Mouse (Mus musculus) kidney, adult 2 months (tissue): ENCODE data around the gene Pdk2. TPM values are rescaled to one million over a fixed set of nuclear protein-coding genes. Genes with fewer than 3 reads are reported as not detected.

Experiments used
- DNase-seq: peaks from one replicate; pipeline ENCODE4 v3.0.0; 2021
- H3K27ac ChIP-seq: fragments of 200-500 bp; 2 replicates; pipeline ENCODE4 v1.5.1; 2012; ENCODE audit warnings: low read depth, low read length, control low read depth, inconsistent platforms; ENCODE audit not compliant: insufficient read depth
- H3K27me3 ChIP-seq: fragments of 200-500 bp; replicated peaks from 2 replicates; pipeline ENCODE4 v1.6.1; 2012; ENCODE audit warnings: mild to moderate bottlenecking, moderate library complexity, low read length, inconsistent platforms; ENCODE audit not compliant: control insufficient read depth, insufficient read depth
- H3K36me3 ChIP-seq: fragments of 200-500 bp; 2 replicates; pipeline ENCODE4 v1.6.1; 2012; ENCODE audit warnings: mild to moderate bottlenecking, moderate library complexity, low read length, inconsistent platforms; ENCODE audit not compliant: control insufficient read depth, insufficient read depth
- H3K4me1 ChIP-seq: fragments of 200-500 bp; 2 replicates; pipeline ENCODE4 v1.6.1; 2011; ENCODE audit warnings: low read length; ENCODE audit not compliant: control insufficient read depth, insufficient read depth
- H3K4me3 ChIP-seq: fragments of 200-500 bp; 2 replicates; pipeline ENCODE4 v1.5.1; 2011; ENCODE audit warnings: mild to moderate bottlenecking, low read depth, low read length, control low read depth; ENCODE audit not compliant: insufficient read depth
- CTCF ChIP-seq: fragments of 200-500 bp; conservative IDR thresholded peaks from 2 replicates; pipeline ENCODE4 v1.5.1; 2011; ENCODE audit warnings: low read depth, mild to moderate bottlenecking, control low read depth, low read length, moderate library complexity, mixed read lengths; ENCODE audit not compliant: insufficient read depth, insufficient read length
- POLR2A ChIP-seq: fragments of 200-500 bp; IDR thresholded peaks from one replicate; pipeline ENCODE4 v1.6.1; 2011; ENCODE audit warnings: low read depth, low read length, control low read depth
- WGBS: fragments of 180-500 bp; shearing (Covaris S2); methylation state at CpG from one replicate; pipeline ENCODE4 v1.1.7; 2018; 5-methylcytosine and 5-hydroxymethylcytosine counted together
- polyA plus RNA-seq: library from polyadenylated mRNA; depleted of rRNA; stranded (reverse); fragments of >200 nt; gene quantifications from 2 replicates; pipeline ENCODE4 v1.2.3, GENCODE M21; 2012

The Pdk2 gene
- polyA plus RNA-seq, 1 experiment: 469 TPM

DNA sequence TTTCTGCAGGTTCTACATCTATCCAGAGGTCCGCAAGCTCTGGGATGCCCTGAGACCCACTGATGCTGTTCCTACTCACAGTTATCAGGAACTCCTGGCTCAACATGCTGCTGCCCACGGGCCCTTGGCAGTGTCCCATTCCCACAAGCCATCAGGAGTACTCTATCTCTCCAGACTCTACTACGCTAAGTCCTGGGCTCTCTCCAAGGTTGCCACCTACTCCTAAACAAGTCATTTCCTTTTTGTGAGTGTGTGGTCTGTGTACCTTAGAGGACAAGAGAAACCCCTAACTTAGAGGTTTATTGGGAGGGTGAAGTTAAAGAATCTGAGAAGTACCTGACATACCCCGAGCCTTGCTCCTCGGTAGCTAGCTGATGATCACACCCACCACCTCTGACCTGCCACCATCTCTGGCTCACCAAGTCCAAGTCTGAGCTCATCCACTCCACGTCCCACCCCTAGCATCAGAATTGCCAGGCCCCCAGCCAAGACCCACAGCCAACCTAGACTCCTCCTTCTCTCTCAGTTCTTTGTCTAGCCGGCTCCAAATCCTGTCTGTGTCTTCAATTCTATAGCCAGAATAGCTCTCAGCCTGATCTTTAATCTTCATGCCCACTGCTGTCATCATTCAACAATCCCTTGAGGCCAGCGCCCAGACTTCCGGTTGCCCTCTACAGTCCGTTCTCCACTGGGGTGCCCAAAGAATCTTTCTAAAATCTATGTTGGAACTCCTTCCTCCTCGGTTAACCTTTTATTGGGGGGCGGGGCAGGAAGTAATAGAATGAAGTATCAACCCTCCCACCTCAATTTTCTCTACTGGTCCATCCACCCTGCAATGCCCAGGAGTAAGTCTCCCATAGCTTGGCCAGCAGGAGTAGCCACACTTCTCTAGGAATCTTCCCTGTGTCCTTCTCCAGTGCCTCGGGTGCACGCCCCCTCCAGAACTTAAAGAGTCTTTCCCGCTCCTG, 32.2 kb downstream of the Pdk2 start:
- no peak for TF ChIP-seq POLR2A
- TF ChIP-seq CTCF: no peak
- Histone ChIP-seq H3K4me1 (peaks cover 8% of the 10 kb centered on the region; the same call in 1 of the 2 replicates), H3K27me3 (no peaks in the 10 kb centered on the region), H3K36me3 (no peaks in the 10 kb centered on the region), H3K27ac (peak overlapping the region; percentile 53; the same call in 1 of the 2 replicates), H3K4me3 (peak overlapping the region; percentile 47)
- 31% methylated on average over 15 of the region's 15 CpGs for WGBS
- no peak for DNase-seq

DNA sequence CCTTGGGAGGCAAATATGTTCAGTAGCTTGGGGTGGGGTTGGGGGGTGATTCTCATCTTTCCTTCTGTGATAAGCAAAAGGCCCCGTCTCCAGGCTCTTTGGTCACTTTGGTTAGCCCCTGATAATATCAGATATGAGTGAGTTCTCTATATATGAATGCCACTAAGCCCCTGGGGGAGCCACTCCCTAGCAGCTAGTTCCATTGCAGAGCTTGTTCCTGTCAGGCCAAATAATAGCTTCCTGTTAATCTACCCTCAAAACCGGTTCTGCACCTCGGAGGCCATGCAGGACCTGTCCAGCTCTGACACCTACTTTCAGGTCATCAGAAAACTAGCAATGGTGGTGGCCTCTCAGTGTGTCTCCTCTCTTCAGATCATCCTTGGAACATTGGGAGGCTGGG, 33.7 kb downstream of the Pdk2 start:
- no peak overlapping the region for H3K27ac ChIP-seq
- no peak overlapping the region for H3K4me3 ChIP-seq
- H3K36me3 ChIP-seq: no peaks in the 10 kb centered on the region
- H3K27me3 ChIP-seq: no peaks in the 10 kb centered on the region
- WGBS: 37% methylated on average over 3 of the region's 3 CpGs
- TF ChIP-seq CTCF (no peak), POLR2A (no peak)
- DNase-seq: no peak
- H3K4me1 ChIP-seq: peaks cover 8% of the 10 kb centered on the region; the same call in 1 of the 2 replicates

DNA sequence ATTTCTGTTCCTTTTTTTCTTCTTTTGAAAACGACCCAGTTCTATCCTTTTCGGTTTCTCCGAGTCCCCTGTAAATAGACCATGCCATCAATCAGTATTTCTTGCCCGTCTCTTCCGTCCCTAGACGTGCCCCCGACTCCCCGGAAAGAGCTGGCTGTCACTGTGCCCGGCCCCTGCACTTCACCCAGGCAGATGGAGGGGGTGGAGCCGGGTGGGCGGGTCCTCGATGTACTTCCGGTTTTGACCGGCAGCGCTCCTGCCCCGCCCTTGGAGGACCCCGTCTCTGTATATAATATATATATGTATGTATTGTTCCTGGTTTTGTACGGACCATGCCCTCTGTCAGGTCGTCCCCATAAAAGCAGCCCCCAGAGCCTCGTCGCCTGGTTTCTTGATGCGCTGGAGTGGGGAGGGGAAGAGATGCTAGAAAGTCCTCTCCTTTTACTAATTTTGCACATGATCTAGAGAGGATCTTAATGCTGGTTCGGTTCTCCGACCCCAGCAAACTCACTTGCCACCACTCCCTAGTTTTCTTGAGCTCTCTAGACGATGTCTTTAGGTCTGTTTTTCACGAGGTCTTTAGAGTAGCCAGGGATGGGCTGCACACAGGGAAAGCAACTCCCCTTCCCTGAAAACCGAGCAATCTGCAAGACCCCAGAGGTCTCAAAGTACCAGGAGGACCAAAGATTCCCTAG, 34.5 kb downstream of the Pdk2 start:
- Histone ChIP-seq H3K27ac (peak overlapping the region; percentile 7; the same call in 1 of the 2 replicates), H3K4me3 (peak overlapping the region; percentile 48), H3K36me3 (no peaks in the 10 kb centered on the region), H3K27me3 (no peaks in the 10 kb centered on the region), H3K4me1 (peaks cover 8% of the 10 kb centered on the region; the same call in 1 of the 2 replicates)
- TF ChIP-seq CTCF (no peak), POLR2A (no peak)
- peak; percentile 84 for DNase-seq
- WGBS: 2% methylated on average over 27 of the region's 27 CpGs

DNA sequence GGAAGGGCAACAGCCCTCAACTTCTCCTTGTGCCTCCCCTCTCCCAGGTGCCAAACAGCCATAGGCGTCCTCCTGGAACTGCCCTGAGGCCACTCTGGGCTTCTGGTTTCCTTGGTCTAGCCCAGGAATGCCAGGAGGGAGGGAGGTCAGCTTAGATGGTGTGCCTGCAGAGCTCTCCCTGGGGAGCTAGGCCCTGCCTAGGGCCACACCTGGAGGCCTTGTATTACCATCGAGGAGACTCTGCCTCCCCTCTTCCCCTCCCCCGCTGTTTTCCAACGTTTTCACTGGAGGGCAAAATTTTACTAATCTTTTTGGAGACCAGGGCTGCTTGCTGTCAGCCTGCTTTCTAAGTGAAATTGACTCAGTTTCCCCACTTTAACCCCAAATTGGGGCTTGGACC, 35.1 kb downstream of the Pdk2 start:
- Histone ChIP-seq H3K27ac (no peak overlapping the region), H3K36me3 (no peaks in the 10 kb centered on the region), H3K4me1 (peaks cover 8% of the 10 kb centered on the region; the same call in 1 of the 2 replicates), H3K4me3 (no peak overlapping the region), H3K27me3 (no peaks in the 10 kb centered on the region)
- TF ChIP-seq CTCF (no peak), POLR2A (no peak)
- 34% methylated on average over 4 of the region's 4 CpGs for WGBS
- DNase-seq: no peak

DNA sequence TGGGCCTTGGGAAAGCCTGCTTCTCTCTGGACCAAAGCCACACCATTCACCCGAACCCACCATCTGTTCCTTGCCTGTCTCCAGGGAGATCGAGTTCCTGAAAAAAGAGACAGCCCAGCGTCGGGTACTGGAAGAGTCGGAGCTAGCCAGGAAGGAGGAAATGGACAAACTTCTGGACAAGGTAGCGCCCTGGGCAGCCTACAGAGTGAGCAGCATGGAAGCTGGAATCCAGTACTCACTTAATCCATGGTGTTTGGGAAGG, 36.3 kb downstream of the Pdk2 start:
- Histone ChIP-seq H3K4me1 (peaks cover 8% of the 10 kb centered on the region; the same call in 1 of the 2 replicates), H3K27ac (no peak overlapping the region), H3K36me3 (no peaks in the 10 kb centered on the region), H3K27me3 (no peaks in the 10 kb centered on the region), H3K4me3 (no peak overlapping the region)
- no peak for DNase-seq
- WGBS: 56% methylated on average over 6 of the region's 6 CpGs
- no peak for TF ChIP-seq POLR2A
- no peak for TF ChIP-seq CTCF

DNA sequence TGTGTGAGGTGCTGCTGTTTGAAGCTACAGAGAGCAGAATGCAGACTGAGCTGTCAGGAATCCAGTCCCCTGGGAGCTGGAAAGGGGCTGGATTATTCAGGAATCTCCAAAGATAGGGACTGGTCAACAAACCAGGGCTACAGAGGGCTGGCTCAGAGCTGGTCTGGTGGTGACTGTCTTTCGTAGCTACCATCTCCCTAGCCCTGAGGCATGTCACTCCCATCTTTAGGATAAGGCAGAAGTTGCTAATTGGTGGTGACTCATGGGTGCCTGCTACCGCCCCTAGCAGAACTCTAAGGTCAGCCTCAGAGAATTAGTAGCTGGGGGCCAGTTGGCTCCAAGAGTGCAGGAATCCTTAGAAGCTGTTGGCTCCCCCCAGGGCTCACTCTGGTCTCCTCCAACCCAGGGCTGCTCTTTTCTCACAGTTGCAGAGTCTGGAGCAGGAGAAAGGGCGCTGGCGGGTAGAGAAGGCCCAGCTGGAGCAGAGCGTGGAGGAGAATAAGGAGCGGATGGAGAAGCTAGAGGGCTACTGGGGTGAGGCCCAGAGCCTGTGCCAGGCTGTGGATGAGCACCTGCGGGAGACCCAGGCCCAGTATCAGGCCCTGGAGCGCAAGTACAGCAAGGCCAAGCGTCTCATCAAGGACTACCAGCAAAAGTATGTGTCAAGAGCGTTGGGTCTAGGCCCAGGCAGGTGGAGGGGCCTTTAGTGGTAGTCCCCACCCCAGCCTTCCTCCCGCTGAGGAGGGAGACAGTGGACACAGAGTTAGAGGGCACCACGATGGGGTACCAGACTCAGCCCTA, 36.8 kb downstream of the Pdk2 start:
- Histone ChIP-seq H3K4me3 (no peak overlapping the region), H3K27me3 (no peaks in the 10 kb centered on the region), H3K36me3 (no peaks in the 10 kb centered on the region), H3K27ac (no peak overlapping the region), H3K4me1 (peaks cover 6% of the 10 kb centered on the region; the same call in 1 of the 2 replicates)
- TF ChIP-seq POLR2A: no peak
- no peak for TF ChIP-seq CTCF
- DNase-seq: no peak
- WGBS: 82% methylated on average over 12 of the region's 12 CpGs
